Mouse (Mus musculus) C2C12 (cell line): ENCODE data around the gene Hmgcll1. TPM values are rescaled to one million over a fixed set of nuclear protein-coding genes. Genes with fewer than 3 reads are reported as not detected.

ENCODE experiments used
- H3K27me3 ChIP-seq: one replicate; pipeline ENCODE4 v1.6.1; 2011; ENCODE audit not compliant: control insufficient read depth, insufficient read depth, insufficient read length
- H3K36me3 ChIP-seq: one replicate; pipeline ENCODE4 v1.6.1; 2011; ENCODE audit not compliant: control insufficient read depth, insufficient read depth
- H3K4me3 ChIP-seq: one replicate; pipeline ENCODE4 v1.5.1; 2011; ENCODE audit warnings: mild to moderate bottlenecking, control low read depth; ENCODE audit not compliant: poor library complexity, insufficient read depth, severe bottlenecking
- H3K79me2 ChIP-seq: one replicate; pipeline ENCODE4 v1.6.1; 2011; ENCODE audit not compliant: control insufficient read depth, insufficient read depth
- H3K79me3 ChIP-seq: one replicate; pipeline ENCODE4 v1.6.1; 2011; ENCODE audit warnings: low read depth, control low read depth
- H3ac ChIP-seq: one replicate; pipeline ENCODE3; 2011; ENCODE audit warnings: low read depth; ENCODE audit not compliant: control insufficient read depth, insufficient read length
- CEBPB ChIP-seq: IDR thresholded peaks from one replicate; pipeline ENCODE4 v1.6.1; 2011; ENCODE audit warnings: low read depth, mild to moderate bottlenecking, control low read depth, moderate library complexity
- CTCF ChIP-seq: IDR thresholded peaks from one replicate; pipeline ENCODE4 v1.5.1; 2011; ENCODE audit not compliant: control insufficient read depth, insufficient read depth, insufficient read length
- FOSL1 ChIP-seq: IDR thresholded peaks from one replicate; pipeline ENCODE4 v1.8.0; 2011; ENCODE audit warnings: mild to moderate bottlenecking, low read length; ENCODE audit not compliant: poor library complexity, insufficient read depth, severe bottlenecking
- MAX ChIP-seq: IDR thresholded peaks from one replicate; pipeline ENCODE4 v1.6.1; 2011; ENCODE audit warnings: mild to moderate bottlenecking, control low read depth
- MYOD1 ChIP-seq: IDR thresholded peaks from one replicate; pipeline ENCODE4 v1.6.1; 2011; ENCODE audit warnings: low read depth; ENCODE audit not compliant: control insufficient read depth, insufficient read length
- MYOG ChIP-seq: IDR thresholded peaks from one replicate; pipeline ENCODE4 v1.6.1; 2011; ENCODE audit not compliant: control insufficient read depth, insufficient read length; ENCODE audit errors: extremely low read depth
- USF1 ChIP-seq: IDR thresholded peaks from one replicate; pipeline ENCODE4 v1.6.1; 2011; ENCODE audit warnings: low read depth, mild to moderate bottlenecking, control low read depth, moderate library complexity
- polyA plus RNA-seq: library from polyadenylated mRNA; unstranded; fragments of >200 nt; fragmentation: generic; extraction: Trizol; gene quantifications from one replicate; pipeline ENCODE4 v1.2.1, GENCODE M21; 2012; ENCODE audit warnings: missing spikeins

The Hmgcll1 gene
- polyA plus RNA-seq, 1 experiment, result 0.29 TPM

DNA sequence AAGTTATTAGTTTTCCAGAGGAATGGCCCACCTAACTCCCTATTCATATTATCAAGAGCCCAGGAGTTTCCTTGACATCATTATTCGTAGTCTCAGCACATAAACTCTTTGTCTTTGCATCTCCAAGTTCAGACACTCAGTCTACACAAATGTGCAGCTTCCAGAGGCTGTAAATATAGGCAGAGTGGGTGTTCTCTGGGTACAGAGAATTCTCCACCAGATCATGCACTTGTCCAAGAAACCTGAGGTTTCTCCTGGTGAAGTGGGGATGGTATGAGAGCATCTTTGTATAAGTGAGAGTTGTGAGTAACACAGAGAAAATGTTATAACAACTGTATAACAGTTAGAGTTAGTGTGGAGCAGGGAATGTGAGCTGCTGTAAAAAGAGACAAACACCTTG is 114.7 kb downstream of the Hmgcll1 start:
- H3K4me3 ChIP-seq, result no peak overlapping the region
- H3ac ChIP-seq, result no peak overlapping the region
- H3K27me3 ChIP-seq, result no peaks in the 10 kb centered on the region
- no peaks in the 10 kb centered on the region for H3K79me2 ChIP-seq
- no peak for TF ChIP-seq CEBPB
- no peak for TF ChIP-seq MAX
- TF ChIP-seq MYOG, result no peak
- no peak for TF ChIP-seq MYOD1
- no peak for TF ChIP-seq CTCF
- TF ChIP-seq FOSL1, result no peak
- TF ChIP-seq USF1, result no peak
- no peaks in the 10 kb centered on the region for H3K36me3 ChIP-seq
- no peaks in the 10 kb centered on the region for H3K79me3 ChIP-seq

GRCm38 (mm10) chr9:76134042-76134441 is 119.4 kb downstream of the Hmgcll1 start:
- no peaks in the 10 kb centered on the region for H3K79me2 ChIP-seq
- H3ac ChIP-seq, result no peak overlapping the region
- no peak overlapping the region for H3K4me3 ChIP-seq
- no peak for TF ChIP-seq FOSL1
- no peak for TF ChIP-seq MYOG
- TF ChIP-seq MAX, result no peak
- no peak for TF ChIP-seq CEBPB
- no peak for TF ChIP-seq CTCF
- TF ChIP-seq USF1, result no peak
- TF ChIP-seq MYOD1, result no peak
- H3K79me3 ChIP-seq, result no peaks in the 10 kb centered on the region
- H3K36me3 ChIP-seq, result no peaks in the 10 kb centered on the region
- no peaks in the 10 kb centered on the region for H3K27me3 ChIP-seq

DNA sequence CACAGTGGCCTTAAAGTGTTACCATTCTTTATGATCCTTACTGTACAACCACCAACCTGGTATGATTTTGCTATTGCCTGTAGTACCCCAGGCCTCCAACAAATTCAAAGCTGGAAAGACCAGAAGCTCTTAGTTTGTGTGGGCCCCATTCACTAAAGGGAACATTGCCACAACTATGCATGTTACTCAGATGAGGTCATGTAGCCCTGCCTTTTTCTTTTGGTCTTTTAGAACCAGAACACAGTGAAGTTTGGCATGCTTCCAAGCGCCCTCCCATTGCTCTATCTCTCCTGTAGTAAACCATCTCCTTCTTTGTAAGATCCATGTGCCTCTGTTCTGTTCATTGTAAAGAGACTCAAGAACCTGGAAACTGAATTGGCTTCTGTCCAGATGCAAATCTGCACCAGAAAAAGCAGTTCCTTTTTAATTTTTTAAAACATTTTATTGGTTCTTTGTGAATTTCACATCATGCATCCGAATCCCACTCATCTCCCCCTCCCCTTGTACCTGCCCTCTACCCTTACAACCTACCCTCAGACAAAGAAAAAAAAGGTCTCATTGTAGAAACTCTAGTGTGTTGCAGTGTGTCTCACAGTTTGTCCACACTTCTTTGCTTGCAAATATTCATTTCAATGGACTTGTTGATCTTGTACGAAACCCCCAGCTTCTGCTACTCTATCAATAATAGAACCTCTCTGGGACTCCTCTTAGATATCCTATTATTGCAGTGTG is 123.9 kb downstream of the Hmgcll1 start:
- TF ChIP-seq CEBPB, result no peak
- TF ChIP-seq FOSL1, result no peak
- no peak for TF ChIP-seq USF1
- no peak for TF ChIP-seq MYOD1
- TF ChIP-seq CTCF, result no peak
- no peak for TF ChIP-seq MAX
- TF ChIP-seq MYOG, result no peak
- Histone ChIP-seq H3K27me3 (no peaks in the 10 kb centered on the region), H3ac (no peak overlapping the region), H3K79me3 (no peaks in the 10 kb centered on the region), H3K36me3 (no peaks in the 10 kb centered on the region), H3K79me2 (no peaks in the 10 kb centered on the region), H3K4me3 (no peak overlapping the region)

- Histone ChIP-seq H3ac (no peak overlapping the region), H3K27me3 (no peaks in the 10 kb centered on the region), H3K4me3 (no peak overlapping the region), H3K79me3 (no peaks in the 10 kb centered on the region), H3K79me2 (no peaks in the 10 kb centered on the region), H3K36me3 (no peaks in the 10 kb centered on the region)
- TF ChIP-seq MAX (no peak), CTCF (no peak), FOSL1 (no peak), MYOD1 (no peak), CEBPB (no peak), USF1 (no peak), MYOG (no peak)
Observed at GRCm38 (mm10) chr9:76145593-76145992, 130.9 kb downstream of the Hmgcll1 start.

- H3K79me2 ChIP-seq, result no peaks in the 10 kb centered on the region
- no peak overlapping the region for H3K4me3 ChIP-seq
- no peaks in the 10 kb centered on the region for H3K79me3 ChIP-seq
- no peaks in the 10 kb centered on the region for H3K27me3 ChIP-seq
- H3ac ChIP-seq, result no peak overlapping the region
- no peaks in the 10 kb centered on the region for H3K36me3 ChIP-seq
- TF ChIP-seq USF1, result no peak
- no peak for TF ChIP-seq CEBPB
- TF ChIP-seq MAX, result no peak
- TF ChIP-seq CTCF, result no peak
- no peak for TF ChIP-seq MYOG
- no peak for TF ChIP-seq MYOD1
- TF ChIP-seq FOSL1, result no peak
Observed at GRCm38 (mm10) chr9:76162446-76162845, 147.8 kb downstream of the Hmgcll1 start.

GRCm38 (mm10) chr9:76168355-76168754 is 153.7 kb downstream of the Hmgcll1 start:
- TF ChIP-seq MYOG, result no peak
- TF ChIP-seq MYOD1, result no peak
- no peak for TF ChIP-seq CEBPB
- TF ChIP-seq MAX, result no peak
- no peak for TF ChIP-seq CTCF
- no peak for TF ChIP-seq FOSL1
- no peak for TF ChIP-seq USF1
- H3K4me3 ChIP-seq, result no peak overlapping the region
- no peaks in the 10 kb centered on the region for H3K36me3 ChIP-seq
- H3ac ChIP-seq, result no peak overlapping the region
- H3K79me3 ChIP-seq, result no peaks in the 10 kb centered on the region
- H3K79me2 ChIP-seq, result no peaks in the 10 kb centered on the region
- no peaks in the 10 kb centered on the region for H3K27me3 ChIP-seq
